In genomic region chr6:12748787-12749530, GRCm38 (mm10) we compare ENCODE assay signal across 7 mouse cellular contexts. TPM values are rescaled to one million over a fixed set of nuclear protein-coding genes. Genes with fewer than 3 reads are reported as not detected.
DNase-seq lines count a peak whose midpoint lies in the region; ATAC-seq lines count a peak whose summit lies in the region.

Gene Thsd7a, minus strand, starts transcription at chr6:12749410.

- ATAC-seq in intestine, embryonic 16.5 days = peak; percentile 88
- ATAC-seq in midbrain, embryonic 12.5 days (ENCODE audit: low FRiP score, low read depth) = peak; percentile 95
- peak; percentile 75 for ATAC-seq in stomach, embryonic 15.5 days (ENCODE audit: insufficient read depth, low FRiP score, low read depth)

- 1% methylated on average over 55 of the region's 56 CpGs for WGBS in intestine, embryonic 16.5 days
- under 1% methylated on average over 53 of the region's 56 CpGs for WGBS in midbrain, embryonic 12.5 days
- under 1% methylated on average over 56 of the region's 56 CpGs for WGBS in stomach, embryonic 15.5 days

- H3K4me3 ChIP-seq in intestine, embryonic 16.5 days (ENCODE audit: low read length) = peak within 1 kb of the TSS; percentile 67
- H3K4me3 ChIP-seq in midbrain, embryonic 12.5 days = peak within 1 kb of the TSS; percentile 62
- peak within 1 kb of the TSS; percentile 58 for H3K4me3 ChIP-seq in stomach, embryonic 15.5 days (replicated peaks)

- no peaks in the 10 kb centered on the region for H3K27me3 ChIP-seq in intestine, embryonic 16.5 days (replicated peaks; ENCODE audit: control insufficient read depth, insufficient read depth, low read length)
- H3K27me3 ChIP-seq in midbrain, embryonic 12.5 days = no peaks in the 10 kb centered on the region
- H3K27me3 ChIP-seq in stomach, embryonic 15.5 days (replicated peaks) = no peaks in the 10 kb centered on the region

- no peaks in the 10 kb centered on the region for H3K9me3 ChIP-seq in intestine, embryonic 16.5 days (ENCODE audit: control insufficient read depth, low read length)
- H3K9me3 ChIP-seq in midbrain, embryonic 12.5 days = no peaks in the 10 kb centered on the region
- H3K9me3 ChIP-seq in stomach, embryonic 15.5 days = no peaks in the 10 kb centered on the region

- peak; percentile 56 for DNase-seq in adrenal gland, postnatal 25 days
- peak; percentile 43 for DNase-seq in embryo, embryonic 11.5 days (ENCODE audit: low read depth, low spot score)
- DNase-seq in gastrocnemius, postnatal 4 days (ENCODE audit: low spot score in 2 of 2) = peak; percentile 33 to 56
- peak; percentile 55 to 58 for DNase-seq in left cerebral cortex, postnatal 25 days (ENCODE audit: low spot score in 2 of 2)

- intact Hi-C loops in left cerebral cortex, postnatal 25 days (cut with DNase I) = loop anchor here (2.0 to 10.0 kb wide), 4 partner anchors 244 to 396 kb away; no protein-coding TSS in a partner anchor

- H3K27ac ChIP-seq in intestine, embryonic 16.5 days (ENCODE audit: low read length) = peak within 1 kb of the TSS; percentile 47; the same call in 1 of the 2 replicates
- H3K27ac ChIP-seq in midbrain, embryonic 12.5 days (replicated peaks) = peak within 1 kb of the TSS; percentile 98
- H3K27ac ChIP-seq in stomach, embryonic 15.5 days = peak within 1 kb of the TSS; percentile 33

- H3K4me2 ChIP-seq in intestine, embryonic 16.5 days (ENCODE audit: low read depth, low read length) = peak within 1 kb of the TSS; percentile 79
- H3K4me2 ChIP-seq in midbrain, embryonic 12.5 days (replicated peaks) = peak within 1 kb of the TSS; percentile 63
- H3K4me2 ChIP-seq in stomach, embryonic 15.5 days = peak within 1 kb of the TSS; percentile 94

- H3K9ac ChIP-seq in intestine, embryonic 16.5 days (ENCODE audit: low read depth, low read length) = peak within 1 kb of the TSS; percentile 72
- peak within 1 kb of the TSS; percentile 83 for H3K9ac ChIP-seq in midbrain, embryonic 12.5 days (replicated peaks)
- peak within 1 kb of the TSS; percentile 34; the same call in 1 of the 2 replicates for H3K9ac ChIP-seq in stomach, embryonic 15.5 days

- no peaks in the 10 kb centered on the region for H3K36me3 ChIP-seq in intestine, embryonic 16.5 days (ENCODE audit: control insufficient read depth, insufficient read depth, low read length)
- no peaks in the 10 kb centered on the region for H3K36me3 ChIP-seq in midbrain, embryonic 12.5 days
- no peaks in the 10 kb centered on the region for H3K36me3 ChIP-seq in stomach, embryonic 15.5 days

- no peaks in the 10 kb centered on the region; the same call in 1 of the 2 replicates for H3K4me1 ChIP-seq in intestine, embryonic 16.5 days (ENCODE audit: control insufficient read depth, insufficient read depth, low read length)
- peaks cover 16% of the 10 kb centered on the region for H3K4me1 ChIP-seq in midbrain, embryonic 12.5 days
- peaks cover 2% of the 10 kb centered on the region; the same call in 1 of the 2 replicates for H3K4me1 ChIP-seq in stomach, embryonic 15.5 days

RNA-seq across cellular contexts. Expression of gene Thsd7a, which starts in this region (rescaled TPM):
- total RNA-seq in adrenal gland, postnatal 25 days (2021) = 14.4 and 15.3 TPM in 2 replicates
- total RNA-seq in gastrocnemius, postnatal 4 days (2021) = 1 to 10 TPM; 4.6 to 7.8 TPM
- polyA plus RNA-seq in intestine, embryonic 16.5 days (2015; fragmentation: Nextera tagmentation; extraction: Ambion mirVana) = 2.6 and 3.0 TPM in 2 replicates
- 10 to 100 TPM; 38.6 to 42.0 TPM for total RNA-seq in left cerebral cortex, postnatal 25 days (2021)
- 39.3 and 41.4 TPM in 2 replicates for polyA plus RNA-seq in midbrain, embryonic 12.5 days (2016; fragmentation: Nextera tagmentation; extraction: Ambion mirVana)
- polyA plus RNA-seq in stomach, embryonic 15.5 days (2015; fragmentation: Nextera tagmentation; extraction: Ambion mirVana) = 2.8 and 3.4 TPM in 2 replicates

Comparison
In these comparisons a context has a peak if more than half of its experiments do, and no peak if none do; other contexts are left out.
1. Peak in every context shown above with its lines: DNase-seq, ATAC-seq, H3K4me3 ChIP-seq and H3K27ac ChIP-seq.
2. H3K27ac ChIP-seq: peak in every context shown above with its lines; median percentile 98 in midbrain, embryonic 12.5 days; 47 in intestine, embryonic 16.5 days; 33 in stomach, embryonic 15.5 days.